Comparison of ENCODE assay signal across 15 mouse cellular contexts in the genomic region with DNA sequence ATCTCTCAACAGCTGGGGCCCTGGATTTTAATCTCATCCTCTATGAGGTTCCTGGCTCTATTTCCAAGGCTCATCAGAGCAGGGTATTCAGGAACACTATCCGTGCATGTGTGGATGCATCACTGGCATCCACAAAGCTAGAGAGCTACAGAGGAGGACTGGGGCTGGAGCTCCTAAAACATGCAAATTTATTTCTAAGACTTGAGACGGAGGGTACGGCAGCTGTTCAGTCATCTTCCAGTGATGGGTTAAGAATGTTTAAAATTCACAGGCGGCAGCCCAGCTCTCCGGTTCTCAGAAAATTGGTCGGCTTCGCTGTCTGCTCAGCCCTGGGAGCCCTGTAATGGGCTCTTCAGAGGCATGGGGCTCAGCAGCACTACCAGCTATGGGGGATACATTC.
DNase-seq lines count a peak whose midpoint lies in the region; ATAC-seq lines count a peak whose summit lies in the region.
"Had no signal": no experiment of that assay in that cellular context is flagged by ENCODE, and none has a peak within 500 bp of the region (broad histone marks: within the 10 kb centered on the region; RNA-seq: fewer than 3 reads in every experiment).

No protein-coding gene starts in this region.

- DNase-seq in embryonic facial prominence, embryonic 10.5 days (ENCODE audit: low spot score), result no peak
- peak; percentile 45 to 66 for DNase-seq in left cerebral cortex, postnatal 14 days (ENCODE audit: low spot score in 2 of 2)
- no peak for DNase-seq in left cerebral cortex, postnatal 36 days (ENCODE audit: low spot score in 2 of 2)
- no peak for DNase-seq in hindbrain, embryonic 14.5 days (ENCODE audit: low spot score)
- no peak for DNase-seq in thymus, adult 18-20 months
- DNase-seq in adrenal gland, adult 18-20 months (ENCODE audit: low spot score in 2 of 2), result no peak
- DNase-seq: adrenal gland, adult 2 months; cerebellum, adult 9-11 months; kidney, postnatal 14 days; lung, adult 18-20 months; spleen, adult 18-20 months had no signal

- H3K4me2 ChIP-seq in embryonic facial prominence, embryonic 13.5 days, result no peak overlapping the region
- no peak overlapping the region for H3K4me2 ChIP-seq in hindbrain, embryonic 14.5 days (replicated peaks)
- H3K4me2 ChIP-seq in neural tube, embryonic 14.5 days (ENCODE audit: low read depth, low read length), result no peak overlapping the region
- H3K4me2 ChIP-seq: intestine, embryonic 15.5 days had no signal

- no peaks in the 10 kb centered on the region for H3K9me3 ChIP-seq in embryonic facial prominence, embryonic 13.5 days
- H3K9me3 ChIP-seq in embryonic facial prominence, embryonic 10.5 days, result no peaks in the 10 kb centered on the region
- H3K9me3 ChIP-seq in hindbrain, embryonic 14.5 days (ENCODE audit: control insufficient read depth, low read length), result no peaks in the 10 kb centered on the region
- H3K9me3 ChIP-seq in neural tube, embryonic 14.5 days (ENCODE audit: control insufficient read depth, low read length), result no peaks in the 10 kb centered on the region
- H3K9me3 ChIP-seq: intestine, embryonic 15.5 days had no signal

- no peak for ATAC-seq in embryonic facial prominence, embryonic 13.5 days (ENCODE audit: insufficient number of reproducible peaks, insufficient read depth, low FRiP score, low TSS enrichment, low read depth)
- no peak for ATAC-seq in hindbrain, embryonic 14.5 days (ENCODE audit: low FRiP score)
- no peak for ATAC-seq in neural tube, embryonic 14.5 days (ENCODE audit: low read depth)
- ATAC-seq: intestine, embryonic 15.5 days had no signal

- H3K27me3 ChIP-seq in embryonic facial prominence, embryonic 13.5 days, result no peaks in the 10 kb centered on the region
- no peaks in the 10 kb centered on the region for H3K27me3 ChIP-seq in embryonic facial prominence, embryonic 10.5 days (replicated peaks; ENCODE audit: low read depth, poor library complexity, severe bottlenecking)
- H3K27me3 ChIP-seq in hindbrain, embryonic 14.5 days (ENCODE audit: control insufficient read depth, insufficient read depth, low read length), result no peaks in the 10 kb centered on the region
- H3K27me3 ChIP-seq in neural tube, embryonic 14.5 days (ENCODE audit: control insufficient read depth, insufficient read depth, low read length), result no peaks in the 10 kb centered on the region
- H3K27me3 ChIP-seq: intestine, embryonic 15.5 days had no signal

- peak overlapping the region; percentile 64 for H3K27ac ChIP-seq in embryonic facial prominence, embryonic 13.5 days
- no peak overlapping the region for H3K27ac ChIP-seq in embryonic facial prominence, embryonic 10.5 days (replicated peaks)
- peak overlapping the region; percentile 71 for H3K27ac ChIP-seq in hindbrain, embryonic 14.5 days
- peak overlapping the region; percentile 13; the same call in 1 of the 2 replicates for H3K27ac ChIP-seq in neural tube, embryonic 14.5 days (ENCODE audit: low read depth, low read length)
- H3K27ac ChIP-seq: intestine, embryonic 15.5 days; macrophage had no signal

- 62% methylated on average over 7 of the region's 7 CpGs for WGBS in embryonic facial prominence, embryonic 13.5 days
- 84% methylated on average over 7 of the region's 7 CpGs for WGBS in embryonic facial prominence, embryonic 10.5 days
- WGBS in hindbrain, embryonic 14.5 days, result 36% methylated on average over 7 of the region's 7 CpGs
- 43% methylated on average over 7 of the region's 7 CpGs for WGBS in neural tube, embryonic 14.5 days

- intact Hi-C loops in left cerebral cortex, postnatal 14 days (cut with DNase I), result no loop called here
- intact Hi-C loops in left cerebral cortex, postnatal 36 days (cut with DNase I), result no loop called here

- H3K36me3 ChIP-seq in embryonic facial prominence, embryonic 13.5 days, result no peaks in the 10 kb centered on the region
- no peaks in the 10 kb centered on the region for H3K36me3 ChIP-seq in embryonic facial prominence, embryonic 10.5 days (replicated peaks)
- H3K36me3 ChIP-seq in hindbrain, embryonic 14.5 days (replicated peaks; ENCODE audit: control insufficient read depth, insufficient read depth), result no peaks in the 10 kb centered on the region
- H3K36me3 ChIP-seq in neural tube, embryonic 14.5 days (ENCODE audit: control insufficient read depth, insufficient read depth, low read length), result no peaks in the 10 kb centered on the region
- H3K36me3 ChIP-seq: intestine, embryonic 15.5 days had no signal

- H3K4me3 ChIP-seq in embryonic facial prominence, embryonic 13.5 days, result no peak overlapping the region
- H3K4me3 ChIP-seq in embryonic facial prominence, embryonic 10.5 days, result no peak overlapping the region
- H3K4me3 ChIP-seq in hindbrain, embryonic 14.5 days (replicated peaks; ENCODE audit: low read length), result no peak overlapping the region
- no peak overlapping the region for H3K4me3 ChIP-seq in neural tube, embryonic 14.5 days (ENCODE audit: low read depth, low read length)
- H3K4me3 ChIP-seq: intestine, embryonic 15.5 days had no signal

- no peak overlapping the region for H3K9ac ChIP-seq in embryonic facial prominence, embryonic 13.5 days
- H3K9ac ChIP-seq in hindbrain, embryonic 14.5 days, result peak overlapping the region; percentile 31; the same call in 1 of the 2 replicates
- no peak overlapping the region for H3K9ac ChIP-seq in neural tube, embryonic 14.5 days (replicated peaks; ENCODE audit: low read depth, low read length)
- H3K9ac ChIP-seq: intestine, embryonic 15.5 days had no signal

- peaks cover 13% of the 10 kb centered on the region for H3K4me1 ChIP-seq in embryonic facial prominence, embryonic 13.5 days
- H3K4me1 ChIP-seq in embryonic facial prominence, embryonic 10.5 days, result peaks cover 31% of the 10 kb centered on the region
- H3K4me1 ChIP-seq in hindbrain, embryonic 14.5 days (replicated peaks; ENCODE audit: control insufficient read depth, insufficient read depth, low read length), result peaks cover 16% of the 10 kb centered on the region
- H3K4me1 ChIP-seq in neural tube, embryonic 14.5 days (ENCODE audit: control insufficient read depth, insufficient read depth, low read length), result peaks cover 4% of the 10 kb centered on the region; the same call in 1 of the 2 replicates

Comparison
In these comparisons a context has a peak if more than half of its experiments do, and no peak if none do; other contexts are left out.
1. DNase-seq: peak in left cerebral cortex, postnatal 14 days (2 of 2); none in embryonic facial prominence, embryonic 10.5 days (single experiment), left cerebral cortex, postnatal 36 days (0 of 2), hindbrain, embryonic 14.5 days (single experiment), thymus, adult 18-20 months (0 of 2) and adrenal gland, adult 18-20 months (0 of 2).